Mouse (Mus musculus) neural tube, embryonic 13.5 days (tissue): Measurements from ENCODE around the gene Myom1. TPM values are rescaled to one million over a fixed set of nuclear protein-coding genes. Genes with fewer than 3 reads are reported as not detected.

Experiments used
- ATAC-seq: fragments of 200-750 bp; cut with Nextera tagmentation; 2 replicates; pipeline ENCODE4 v1.8.0; 2017; ENCODE audit warnings: low read depth, mild to moderate bottlenecking, moderate TSS enrichment, moderate library complexity
- H3K27ac ChIP-seq: fragments of 300-500 bp; sonication (generic); replicated peaks from 2 replicates; pipeline ENCODE4 v1.5.1; 2015; ENCODE audit warnings: moderate library complexity, mild to moderate bottlenecking, inconsistent platforms
- H3K27me3 ChIP-seq: fragments of 300-500 bp; sonication (generic); 2 replicates; pipeline ENCODE4 v1.6.1; 2015; ENCODE audit warnings: mild to moderate bottlenecking, inconsistent platforms
- H3K36me3 ChIP-seq: fragments of 300-500 bp; sonication (generic); 2 replicates; pipeline ENCODE4 v1.6.1; 2015; ENCODE audit warnings: mild to moderate bottlenecking, inconsistent platforms
- H3K4me1 ChIP-seq: fragments of 300-500 bp; sonication (generic); replicated peaks from 2 replicates; pipeline ENCODE4 v1.6.1; 2015; ENCODE audit warnings: inconsistent platforms
- H3K4me2 ChIP-seq: fragments of 300-500 bp; sonication (generic); 2 replicates; pipeline ENCODE4 v1.6.1; 2015; ENCODE audit warnings: inconsistent platforms, mild to moderate bottlenecking, moderate library complexity
- H3K4me3 ChIP-seq: fragments of 300-500 bp; sonication (generic); 2 replicates; pipeline ENCODE4 v1.5.1; 2015; ENCODE audit warnings: mild to moderate bottlenecking, inconsistent platforms
- H3K9ac ChIP-seq: fragments of 300-500 bp; sonication (generic); 2 replicates; pipeline ENCODE4 v1.6.1; 2015; ENCODE audit warnings: moderate library complexity, mild to moderate bottlenecking, inconsistent platforms
- H3K9me3 ChIP-seq: fragments of 300-500 bp; sonication (generic); 2 replicates; pipeline ENCODE4 v1.6.1; 2016; ENCODE audit warnings: inconsistent platforms
- WGBS: fragments of 180-500 bp; shearing (Covaris S2); methylation state at CpG from one replicate; pipeline ENCODE4 v1.1.7; 2015; 5-methylcytosine and 5-hydroxymethylcytosine counted together
- polyA plus RNA-seq: library from polyadenylated mRNA; unstranded; fragments of >200 nt; fragmentation: Nextera tagmentation; extraction: Ambion mirVana; gene quantifications from 2 replicates; pipeline ENCODE4 v1.2.1, GENCODE M21; 2015

Gene Myom1
- polyA plus RNA-seq, 1 experiment from 2014 or later = 1.7 TPM

DNA sequence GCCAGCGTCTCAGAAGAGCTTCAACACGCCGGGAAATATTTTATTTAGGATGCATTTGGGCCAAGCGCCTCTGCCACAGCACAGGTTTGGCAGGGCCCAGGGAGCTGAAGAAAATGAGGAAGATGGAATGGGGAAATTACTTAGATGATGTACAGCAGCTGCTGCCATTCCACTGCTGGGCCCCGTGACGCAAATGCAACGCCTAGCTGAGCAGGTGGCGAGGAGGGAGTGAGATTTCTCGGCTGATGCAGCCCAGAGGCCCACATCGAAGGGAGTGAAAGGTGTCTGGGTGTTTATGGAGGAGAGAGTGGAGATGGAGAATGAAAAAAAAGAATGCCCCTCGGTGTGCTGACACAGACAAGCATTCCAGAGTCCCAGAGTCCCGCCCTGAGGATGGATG, 123.1 kb downstream of the Myom1 start:
- WGBS = 55% methylated on average over 12 of the region's 12 CpGs
- Histone ChIP-seq H3K27ac (no peak overlapping the region), H3K27me3 (no peaks in the 10 kb centered on the region), H3K4me2 (no peak overlapping the region), H3K4me3 (no peak overlapping the region), H3K36me3 (no peaks in the 10 kb centered on the region), H3K9ac (no peak overlapping the region), H3K9me3 (no peaks in the 10 kb centered on the region), H3K4me1 (peaks cover 20% of the 10 kb centered on the region)
- no peak for ATAC-seq

- WGBS = 70% methylated on average over 12 of the region's 12 CpGs
- Histone ChIP-seq H3K36me3 (no peaks in the 10 kb centered on the region), H3K27me3 (no peaks in the 10 kb centered on the region), H3K4me1 (peaks cover 20% of the 10 kb centered on the region), H3K27ac (no peak overlapping the region), H3K4me3 (no peak overlapping the region), H3K9ac (no peak overlapping the region), H3K9me3 (no peaks in the 10 kb centered on the region), H3K4me2 (no peak overlapping the region)
- ATAC-seq = no peak
Measured at GRCm38 (mm10) chr17:71126001-71126400, 123.6 kb downstream of the Myom1 start.

GRCm38 (mm10) chr17:71127464-71128110, 125.2 kb downstream of the Myom1 start:
- Histone ChIP-seq H3K4me2 (no peak overlapping the region), H3K4me3 (no peak overlapping the region), H3K4me1 (peaks cover 20% of the 10 kb centered on the region), H3K36me3 (no peaks in the 10 kb centered on the region), H3K9me3 (no peaks in the 10 kb centered on the region), H3K9ac (no peak overlapping the region), H3K27me3 (no peaks in the 10 kb centered on the region), H3K27ac (no peak overlapping the region)
- 80% methylated on average over 7 of the region's 7 CpGs for WGBS
- no peak for ATAC-seq

- Histone ChIP-seq H3K9ac (no peak overlapping the region), H3K9me3 (no peaks in the 10 kb centered on the region), H3K4me3 (no peak overlapping the region), H3K4me2 (no peak overlapping the region), H3K36me3 (no peaks in the 10 kb centered on the region), H3K4me1 (peaks cover 20% of the 10 kb centered on the region), H3K27me3 (no peaks in the 10 kb centered on the region), H3K27ac (0 out of 2 replicates have a peak overlapping the region, but pooled peaks have one; percentile 53)
- 44% methylated on average over 9 of the region's 9 CpGs for WGBS
- peak; percentile 76 for ATAC-seq
Measured at GRCm38 (mm10) chr17:71129489-71130261, 127.2 kb downstream of the Myom1 start.

DNA sequence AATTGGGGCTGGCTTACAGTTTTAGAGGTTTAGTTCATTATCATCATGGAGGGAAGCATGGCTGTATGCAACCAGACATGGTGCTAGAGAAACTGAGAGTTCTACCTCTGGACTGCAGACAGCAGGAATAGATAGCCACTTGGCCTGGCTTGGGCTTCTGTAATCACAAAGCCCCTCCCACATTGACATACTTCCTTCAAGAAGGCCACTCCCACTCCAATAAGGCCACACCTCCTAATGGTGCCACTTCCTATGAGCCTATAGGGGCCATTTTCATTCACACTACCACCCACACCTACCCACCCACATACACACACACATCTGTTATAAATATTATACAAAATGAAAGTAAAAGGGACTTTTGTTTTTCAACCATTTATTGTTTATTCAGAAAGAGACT, 129.8 kb downstream of the Myom1 start:
- Histone ChIP-seq H3K4me1 (peaks cover 12% of the 10 kb centered on the region), H3K27ac (no peak overlapping the region), H3K27me3 (no peaks in the 10 kb centered on the region), H3K9me3 (no peaks in the 10 kb centered on the region), H3K4me3 (no peak overlapping the region), H3K4me2 (no peak overlapping the region), H3K9ac (no peak overlapping the region), H3K36me3 (no peaks in the 10 kb centered on the region)
- ATAC-seq = no peak

GRCm38 (mm10) chr17:71132856-71133439, 130.5 kb downstream of the Myom1 start:
- no peak overlapping the region for H3K9ac ChIP-seq
- peaks cover 12% of the 10 kb centered on the region for H3K4me1 ChIP-seq
- H3K4me2 ChIP-seq = no peak overlapping the region
- ATAC-seq = no peak
- H3K4me3 ChIP-seq = no peak overlapping the region
- H3K36me3 ChIP-seq = no peaks in the 10 kb centered on the region
- H3K9me3 ChIP-seq = no peaks in the 10 kb centered on the region
- 88% methylated on average over 11 of the region's 11 CpGs for WGBS
- H3K27ac ChIP-seq = no peak overlapping the region
- H3K27me3 ChIP-seq = no peaks in the 10 kb centered on the region

GRCm38 (mm10) chr17:71134441-71134955, 132.1 kb downstream of the Myom1 start:
- no peaks in the 10 kb centered on the region for H3K9me3 ChIP-seq
- WGBS = 90% methylated on average over 3 of the region's 3 CpGs
- ATAC-seq = no peak
- H3K4me3 ChIP-seq = no peak overlapping the region
- H3K9ac ChIP-seq = no peak overlapping the region
- peaks cover 10% of the 10 kb centered on the region for H3K4me1 ChIP-seq
- no peak overlapping the region for H3K4me2 ChIP-seq
- H3K27ac ChIP-seq = no peak overlapping the region
- H3K36me3 ChIP-seq = no peaks in the 10 kb centered on the region
- no peaks in the 10 kb centered on the region for H3K27me3 ChIP-seq

DNA sequence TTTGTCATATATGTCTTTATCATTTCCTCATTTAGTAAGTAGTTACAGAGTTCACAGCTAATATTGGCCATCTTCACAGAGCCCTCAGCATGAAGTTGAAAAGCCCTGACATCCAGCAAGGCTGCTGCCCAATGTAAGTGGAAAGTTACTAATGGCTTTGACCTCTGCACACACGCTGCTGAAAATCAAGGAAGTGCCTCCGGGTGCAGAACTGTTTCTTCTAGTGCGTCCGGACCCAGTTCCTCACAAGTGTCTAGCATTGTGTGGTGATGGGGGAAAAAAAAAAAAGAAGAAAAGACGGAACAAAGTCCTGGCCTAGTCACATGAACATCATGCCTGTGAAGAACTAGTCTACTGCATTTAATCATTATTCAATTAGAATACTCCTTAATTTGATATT, 132.7 kb downstream of the Myom1 start:
- H3K9me3 ChIP-seq = no peaks in the 10 kb centered on the region
- no peak overlapping the region for H3K27ac ChIP-seq
- H3K4me2 ChIP-seq = no peak overlapping the region
- 61% methylated on average over 5 of the region's 5 CpGs for WGBS
- H3K9ac ChIP-seq = no peak overlapping the region
- no peaks in the 10 kb centered on the region for H3K36me3 ChIP-seq
- no peaks in the 10 kb centered on the region for H3K27me3 ChIP-seq
- no peak overlapping the region for H3K4me3 ChIP-seq
- peaks cover 4% of the 10 kb centered on the region; the same call in 1 of the 2 replicates for H3K4me1 ChIP-seq
- ATAC-seq = no peak

DNA sequence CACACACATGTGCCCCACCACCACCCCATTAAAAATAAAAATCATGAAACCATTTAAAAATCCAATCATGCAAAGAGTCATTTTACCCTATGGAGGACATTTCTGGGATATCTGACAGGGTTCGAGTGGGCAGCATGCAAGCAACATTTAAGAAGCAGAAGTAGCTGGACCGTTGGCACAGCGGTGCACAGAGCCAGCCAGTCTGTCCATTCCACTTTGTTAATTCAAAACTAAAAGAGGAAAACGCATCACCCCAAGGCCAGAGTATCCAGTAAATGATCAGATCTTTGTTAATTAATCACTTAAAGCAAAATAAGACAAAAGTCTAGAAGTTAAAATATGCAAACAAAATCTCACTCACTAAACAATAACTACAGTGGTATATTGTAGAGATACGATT, 133.4 kb downstream of the Myom1 start:
- 86% methylated on average over 5 of the region's 5 CpGs for WGBS

GRCm38 (mm10) chr17:71136384-71137333, 134.2 kb downstream of the Myom1 start:
- Histone ChIP-seq H3K9me3 (no peaks in the 10 kb centered on the region), H3K4me1 (no peaks in the 10 kb centered on the region), H3K4me3 (no peak overlapping the region), H3K36me3 (no peaks in the 10 kb centered on the region), H3K9ac (no peak overlapping the region), H3K27ac (no peak overlapping the region), H3K27me3 (no peaks in the 10 kb centered on the region), H3K4me2 (no peak overlapping the region)
- ATAC-seq = no peak
- 87% methylated on average over 16 of the region's 16 CpGs for WGBS

More for the DNA sequence above, 133.4 kb downstream of the Myom1 start:
- H3K4me1 ChIP-seq = no peaks in the 10 kb centered on the region
- H3K27ac ChIP-seq = no peak overlapping the region
- no peak for ATAC-seq
- H3K4me3 ChIP-seq = no peak overlapping the region
- no peaks in the 10 kb centered on the region for H3K36me3 ChIP-seq
- no peaks in the 10 kb centered on the region for H3K9me3 ChIP-seq
- no peak overlapping the region for H3K9ac ChIP-seq
- H3K27me3 ChIP-seq = no peaks in the 10 kb centered on the region
- no peak overlapping the region for H3K4me2 ChIP-seq

- H3K36me3 ChIP-seq = no peaks in the 10 kb centered on the region
- H3K4me1 ChIP-seq = no peaks in the 10 kb centered on the region
- no peaks in the 10 kb centered on the region for H3K27me3 ChIP-seq
- no peak overlapping the region for H3K4me2 ChIP-seq
- no peaks in the 10 kb centered on the region for H3K9me3 ChIP-seq
- ATAC-seq = no peak
- no peak overlapping the region for H3K27ac ChIP-seq
- no peak overlapping the region for H3K4me3 ChIP-seq
- no peak overlapping the region for H3K9ac ChIP-seq
- 94% methylated on average over 2 of the region's 2 CpGs for WGBS
Measured at GRCm38 (mm10) chr17:71137334-71137721, 134.9 kb downstream of the Myom1 start.
